Mouse (Mus musculus) gastrocnemius, postnatal 10 days (tissue): ENCODE results near the gene Nav2. TPM values are rescaled to one million over a fixed set of nuclear protein-coding genes. Genes with fewer than 3 reads are reported as not detected.
A peak's percentile ranks its signal among the peaks of the same experiment; 100 is the strongest.

Experiments used
- DNase-seq: peaks from one replicate; pipeline ENCODE4 v3.0.0; 2021; ENCODE audit warnings: mixed read lengths
- total RNA-seq, 2 experiments: library from RNA; stranded (reverse); gene quantifications; 2 replicates each; pipeline ENCODE4 v1.2.3; 2021

Gene Nav2
- total RNA-seq, 2 experiments from 2014 or later: 55.8 to 80.1 TPM

DNA sequence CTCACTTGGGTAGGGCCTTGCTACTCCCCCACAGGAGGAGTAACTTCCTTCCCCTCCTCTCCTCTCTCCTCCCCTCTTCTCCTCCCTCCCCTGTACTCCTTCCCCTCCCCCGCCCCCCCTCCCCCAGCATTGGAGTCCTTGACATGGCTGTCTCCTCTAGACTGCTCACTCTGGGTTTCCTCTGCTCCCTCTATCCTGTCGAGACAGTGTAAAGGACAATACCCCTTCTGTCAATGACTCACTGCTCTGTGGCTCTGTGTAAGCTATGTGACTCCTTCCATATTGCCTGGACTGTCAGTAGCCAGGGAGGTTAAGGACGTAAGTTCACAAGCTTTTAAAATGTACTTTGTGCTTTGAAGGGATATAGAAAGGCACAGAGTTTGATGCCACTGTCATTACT is 460.5 kb downstream of the Nav2 start:
- no peak for DNase-seq

GRCm38 (mm10) chr7:49369809-49370473 is 461.4 kb downstream of the Nav2 start:
- no peak for DNase-seq

- no peak for DNase-seq
Observed at GRCm38 (mm10) chr7:49371345-49371744, 462.8 kb downstream of the Nav2 start.

GRCm38 (mm10) chr7:49371972-49372371 is 463.5 kb downstream of the Nav2 start:
- DNase-seq: no peak

- DNase-seq: no peak
Observed at GRCm38 (mm10) chr7:49373173-49373572, 464.7 kb downstream of the Nav2 start.

- DNase-seq: no peak
Observed at GRCm38 (mm10) chr7:49373661-49374060, 465.1 kb downstream of the Nav2 start.

DNA sequence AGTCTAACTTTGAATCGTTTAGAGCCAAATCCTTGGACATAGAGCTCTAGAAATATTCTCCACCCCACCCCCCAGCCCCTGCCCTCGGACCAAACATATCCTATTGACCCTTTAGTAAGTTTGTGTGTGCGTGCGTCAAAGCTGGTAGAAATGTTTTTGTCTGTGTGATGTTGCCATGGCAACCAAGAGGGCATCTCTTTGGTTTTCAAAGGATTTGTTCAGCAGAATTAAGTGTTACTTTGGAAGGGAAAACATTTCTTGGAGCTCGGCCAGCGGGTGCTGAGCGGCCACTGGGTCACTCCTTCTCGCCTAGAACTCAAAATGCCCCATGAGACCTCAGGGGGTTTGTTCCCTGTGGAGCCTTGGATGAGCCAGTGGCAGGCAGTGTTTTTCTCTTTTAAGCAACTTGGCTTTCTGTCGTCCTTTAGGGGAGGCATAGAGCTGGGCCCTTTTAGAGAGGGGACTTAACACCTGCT is 467.0 kb downstream of the Nav2 start:
- DNase-seq: peak; percentile 32

DNA sequence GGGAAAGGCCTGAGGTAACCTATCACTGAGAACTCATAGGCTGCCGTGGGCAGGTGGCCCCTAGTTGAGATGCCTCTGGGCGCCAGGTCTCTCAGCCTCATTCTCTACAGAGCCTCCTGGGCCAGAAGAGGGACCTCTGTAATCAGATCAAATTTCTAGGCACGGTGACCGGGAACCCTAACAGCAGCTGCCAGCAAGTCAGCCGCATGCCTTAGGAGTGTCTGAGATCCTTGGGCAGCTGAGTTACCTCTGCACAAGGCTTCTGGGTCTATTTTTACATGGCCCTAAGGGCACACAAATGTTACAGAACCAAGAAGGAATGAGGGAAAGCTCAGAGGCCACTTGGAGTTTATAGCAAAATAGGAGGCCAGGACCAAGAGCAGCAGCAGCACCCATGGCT is 470.1 kb downstream of the Nav2 start:
- DNase-seq: peak; percentile 17

- DNase-seq: no peak
Observed at GRCm38 (mm10) chr7:49380940-49381339, 472.4 kb downstream of the Nav2 start.

- no peak for DNase-seq
Observed at GRCm38 (mm10) chr7:49382884-49383283, 474.4 kb downstream of the Nav2 start.

DNA sequence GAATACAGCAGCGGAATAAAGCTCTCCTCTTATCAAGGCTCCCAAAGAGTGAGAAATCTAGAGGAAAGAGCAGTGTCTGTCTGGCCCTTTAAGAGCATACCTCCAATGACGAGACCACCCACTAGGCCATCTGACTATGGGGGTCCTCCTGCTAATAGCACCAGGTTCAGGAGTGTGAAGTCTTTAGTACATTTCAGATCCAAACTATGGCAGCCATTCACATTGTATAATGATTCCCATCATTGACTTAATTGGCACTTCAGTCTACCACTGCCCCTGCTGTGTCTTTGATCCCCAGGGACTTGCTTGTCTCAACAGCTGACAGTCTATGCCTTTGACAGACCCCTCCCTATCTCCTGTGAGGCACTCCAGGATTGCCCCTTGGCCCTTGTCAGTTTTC is 479.6 kb downstream of the Nav2 start:
- no peak for DNase-seq

GRCm38 (mm10) chr7:49390312-49390711 is 481.8 kb downstream of the Nav2 start:
- no peak for DNase-seq

DNA sequence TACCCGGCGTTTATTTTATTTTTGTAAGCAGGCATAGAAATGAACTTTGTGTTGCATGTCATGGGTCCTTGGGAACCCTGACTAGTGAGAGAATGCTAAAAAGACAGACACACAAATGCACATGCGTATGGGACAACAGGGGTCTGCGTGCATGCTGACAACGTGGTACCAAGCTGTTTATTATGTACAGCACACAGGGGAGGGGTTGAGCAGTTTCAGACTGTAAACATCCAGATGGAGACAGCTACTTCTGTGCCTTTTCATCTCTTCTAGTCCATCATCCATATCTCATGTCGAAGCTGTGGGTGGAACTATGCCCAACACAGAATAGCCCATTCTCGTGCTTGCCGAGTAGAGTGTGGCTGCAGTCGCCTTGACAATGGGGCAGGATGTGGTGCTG is 482.3 kb downstream of the Nav2 start:
- DNase-seq: no peak

DNA sequence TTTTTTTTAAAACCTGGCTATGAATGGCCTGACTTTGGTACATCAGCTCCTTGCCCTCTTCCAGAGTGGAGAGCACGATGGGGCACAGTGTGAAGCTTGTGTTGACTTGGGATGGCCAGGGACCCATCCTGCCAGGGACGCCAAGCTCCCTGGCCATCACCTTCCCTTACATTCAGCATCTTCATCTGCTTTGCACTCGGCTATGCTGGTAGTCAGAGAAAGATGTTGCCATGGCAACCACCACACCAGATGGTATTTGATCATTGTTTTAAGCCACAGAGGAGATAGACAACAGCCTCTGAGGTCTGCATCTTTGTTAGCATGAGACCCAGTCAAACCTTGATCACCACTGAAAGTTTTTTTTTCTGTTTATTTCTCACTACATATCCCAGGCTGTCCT is 483.7 kb downstream of the Nav2 start:
- no peak for DNase-seq

DNA sequence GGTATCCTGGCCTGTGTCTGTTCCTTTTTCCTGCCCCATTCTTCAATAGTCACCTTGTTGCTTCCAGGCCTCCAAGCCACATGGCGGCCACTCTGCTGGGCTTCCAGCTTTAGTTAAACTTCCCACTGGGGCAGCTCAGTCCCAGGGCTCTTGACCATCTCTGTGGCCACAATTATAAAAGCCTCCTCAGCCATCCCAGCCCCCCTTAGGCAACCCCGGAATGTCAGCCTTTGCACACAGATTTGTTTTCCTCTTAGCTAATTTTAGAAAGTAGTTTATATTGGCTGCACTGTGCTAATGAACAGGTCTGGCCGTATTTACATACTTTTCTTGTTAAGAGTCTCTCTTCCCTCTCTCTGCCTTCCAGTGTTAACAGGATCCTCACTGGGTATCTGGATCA is 484.3 kb downstream of the Nav2 start:
- DNase-seq: no peak

DNA sequence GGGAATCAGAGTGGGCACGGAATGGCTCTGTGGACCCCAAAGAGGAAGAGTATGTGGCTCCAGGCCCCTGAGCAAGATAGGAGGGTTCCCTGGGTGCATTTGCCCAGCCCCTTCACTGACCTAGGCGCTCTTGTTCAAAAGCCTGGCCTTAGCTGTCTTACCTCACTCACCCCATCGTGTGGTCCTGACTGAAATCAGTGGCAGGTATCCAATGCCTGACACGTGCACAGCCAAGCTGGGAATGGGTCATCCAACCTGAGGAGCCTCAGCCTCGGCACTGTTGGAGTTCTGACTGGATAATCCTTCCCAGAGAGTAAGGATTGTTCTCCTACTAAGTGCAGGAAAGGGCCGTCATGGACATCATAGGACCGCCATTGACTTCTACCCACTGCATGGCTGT is 485.3 kb downstream of the Nav2 start:
- DNase-seq: no peak

GRCm38 (mm10) chr7:49396202-49396601 is 487.7 kb downstream of the Nav2 start:
- no peak for DNase-seq

- DNase-seq: peak; percentile 34
Observed at GRCm38 (mm10) chr7:49397441-49398003, 489.0 kb downstream of the Nav2 start.

GRCm38 (mm10) chr7:49398020-49398516 is 489.6 kb downstream of the Nav2 start:
- no peak for DNase-seq

DNA sequence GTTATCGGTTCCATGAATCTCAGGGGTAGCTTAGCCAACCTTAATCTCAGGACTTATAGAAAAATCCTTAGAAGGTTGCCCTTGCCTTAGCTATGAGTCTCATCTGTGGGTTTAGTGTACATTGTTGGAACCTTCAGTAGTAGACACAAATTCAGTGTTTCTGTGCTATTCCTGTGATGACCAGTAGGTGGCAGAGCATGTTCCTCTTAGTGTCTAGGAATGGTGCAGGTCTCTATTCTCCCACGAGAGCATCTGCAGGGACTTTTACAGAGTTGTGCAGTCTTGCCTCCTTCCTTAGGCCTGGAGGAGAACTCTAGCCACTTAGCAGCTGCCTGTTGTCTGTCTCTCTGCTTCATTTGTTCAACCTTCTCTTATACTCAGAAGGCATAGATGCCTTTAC is 490.8 kb downstream of the Nav2 start:
- DNase-seq: peak; percentile 51

DNA sequence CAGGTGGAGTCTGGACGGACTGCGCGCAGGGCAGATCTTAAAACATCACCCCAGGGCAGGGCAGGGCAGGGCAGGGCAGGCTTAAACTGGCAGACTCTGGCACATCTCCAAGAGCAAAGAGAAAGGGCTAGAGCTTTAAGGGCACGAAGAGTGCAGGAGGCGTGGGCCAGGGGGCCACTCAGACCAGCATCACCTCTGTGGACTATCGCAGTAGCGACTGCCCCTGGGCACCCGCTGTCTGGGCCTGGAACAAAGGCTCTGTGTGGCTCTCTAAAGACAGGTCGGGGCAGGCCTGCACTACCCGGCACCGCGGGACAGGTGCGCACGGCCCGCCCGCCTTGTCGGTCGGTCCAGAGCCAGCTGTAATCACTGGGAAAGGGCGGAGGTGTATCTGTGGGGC is 491.9 kb downstream of the Nav2 start:
- no peak for DNase-seq

DNA sequence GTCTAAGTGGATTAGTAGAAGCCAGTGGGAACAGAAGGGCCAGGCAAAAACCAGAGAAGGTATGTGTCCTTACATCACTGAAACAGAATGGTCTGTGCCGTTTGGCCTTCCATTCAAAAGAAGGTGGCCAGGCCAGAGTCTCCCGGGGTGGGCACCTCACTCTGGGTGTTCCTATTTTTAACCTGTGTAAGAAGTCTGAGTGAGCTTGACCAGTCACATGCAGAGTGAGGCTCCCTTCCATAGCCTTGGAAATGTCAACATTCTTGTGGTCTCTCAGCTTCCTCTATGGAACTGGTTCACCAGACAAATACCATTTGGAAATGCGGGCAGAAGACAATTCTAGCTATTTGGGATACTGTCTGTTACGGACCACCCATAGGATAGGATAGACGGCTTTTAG is 494.0 kb downstream of the Nav2 start:
- DNase-seq: no peak

- DNase-seq: no peak
Observed at GRCm38 (mm10) chr7:49407688-49408087, 499.2 kb downstream of the Nav2 start.

- DNase-seq: no peak
Observed at GRCm38 (mm10) chr7:49408625-49409024, 500.1 kb downstream of the Nav2 start.
